Mouse (Mus musculus) midbrain, embryonic 16.5 days (tissue): ENCODE data around the gene Pcolce2. TPM values are rescaled to one million over a fixed set of nuclear protein-coding genes. Genes with fewer than 3 reads are reported as not detected.

Experiments
- ATAC-seq: fragments of 200-750 bp; cut with Nextera tagmentation; 2 replicates; pipeline ENCODE4 v1.8.0; 2017; ENCODE audit warnings: moderate TSS enrichment
- H3K27ac ChIP-seq: fragments of 300-500 bp; sonication (generic); 2 replicates; pipeline ENCODE4 v1.5.1; 2014; ENCODE audit warnings: mild to moderate bottlenecking, low read length, mixed read lengths
- H3K27me3 ChIP-seq: fragments of 300-500 bp; sonication (generic); 2 replicates; pipeline ENCODE4 v1.6.1; 2014; ENCODE audit warnings: low read depth, low read length, mixed read lengths; ENCODE audit not compliant: control insufficient read depth, insufficient read depth
- H3K36me3 ChIP-seq: fragments of 300-500 bp; sonication (generic); 2 replicates; pipeline ENCODE4 v1.6.1; 2014; ENCODE audit warnings: mild to moderate bottlenecking, low read length, moderate library complexity, mixed read lengths; ENCODE audit not compliant: control insufficient read depth, insufficient read depth
- H3K4me1 ChIP-seq: fragments of 300-500 bp; sonication (generic); 2 replicates; pipeline ENCODE4 v1.6.1; 2014; ENCODE audit warnings: mild to moderate bottlenecking, low read length, mixed read lengths; ENCODE audit not compliant: control insufficient read depth, insufficient read depth
- H3K4me2 ChIP-seq: fragments of 300-500 bp; sonication (generic); 2 replicates; pipeline ENCODE4 v1.6.1; 2014; ENCODE audit warnings: mild to moderate bottlenecking, low read length, mixed read lengths
- H3K4me3 ChIP-seq: fragments of 300-500 bp; sonication (generic); 2 replicates; pipeline ENCODE4 v1.5.1; 2014; ENCODE audit warnings: low read depth, mild to moderate bottlenecking, low read length, moderate library complexity, mixed read lengths
- H3K9ac ChIP-seq: fragments of 300-500 bp; sonication (generic); 2 replicates; pipeline ENCODE4 v1.6.1; 2014; ENCODE audit warnings: low read depth, low read length, mixed read lengths
- H3K9me3 ChIP-seq: fragments of 300-500 bp; sonication (generic); replicated peaks from 2 replicates; pipeline ENCODE4 v1.6.1; 2014; ENCODE audit warnings: mild to moderate bottlenecking, low read length, mixed read lengths; ENCODE audit not compliant: control insufficient read depth, poor library complexity, severe bottlenecking
- WGBS: fragments of 180-500 bp; shearing (Covaris S2); extraction: QIAGEN DNeasy Blood & Tissue Kit; methylation state at CpG from one replicate; pipeline ENCODE4 v1.1.7; 2014; 5-methylcytosine and 5-hydroxymethylcytosine counted together
- polyA plus RNA-seq: library from polyadenylated mRNA; unstranded; fragments of >200 nt; fragmentation: Nextera tagmentation; extraction: Ambion mirVana; gene quantifications from 2 replicates; pipeline ENCODE4 v1.2.1, GENCODE M21; 2015

Pcolce2 gene
- polyA plus RNA-seq, 1 experiment from 2014 or later, result 2.3 TPM

DNA sequence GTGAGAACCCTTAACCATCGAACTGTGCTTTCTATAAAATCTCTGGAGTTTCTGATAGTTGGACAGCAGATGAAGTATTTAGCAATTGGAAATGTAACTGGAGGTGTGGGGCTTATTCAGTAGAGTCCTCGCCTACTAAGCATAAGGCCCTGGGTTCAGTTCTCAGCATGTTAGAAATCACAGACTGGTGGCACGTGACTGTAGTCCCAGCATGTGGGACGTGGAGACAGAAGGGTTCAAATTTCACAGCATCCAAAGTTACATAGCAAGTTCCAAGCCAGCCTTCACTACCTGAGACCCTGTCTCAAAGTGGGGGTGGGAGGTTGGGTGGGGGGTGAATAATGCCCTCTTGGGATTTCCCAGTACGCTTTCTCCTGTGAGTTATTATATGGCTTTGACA is 30.9 kb downstream of the Pcolce2 start:
- H3K9me3 ChIP-seq, result no peaks in the 10 kb centered on the region
- no peak for ATAC-seq
- H3K27ac ChIP-seq, result peak overlapping the region; percentile 15; the same call in 1 of the 2 replicates
- no peaks in the 10 kb centered on the region for H3K27me3 ChIP-seq
- H3K9ac ChIP-seq, result no peak overlapping the region
- 57% methylated on average over 5 of the region's 5 CpGs for WGBS
- H3K4me1 ChIP-seq, result peaks cover 3% of the 10 kb centered on the region; the same call in 1 of the 2 replicates
- no peak overlapping the region for H3K4me3 ChIP-seq
- no peak overlapping the region for H3K4me2 ChIP-seq
- H3K36me3 ChIP-seq, result no peaks in the 10 kb centered on the region

DNA sequence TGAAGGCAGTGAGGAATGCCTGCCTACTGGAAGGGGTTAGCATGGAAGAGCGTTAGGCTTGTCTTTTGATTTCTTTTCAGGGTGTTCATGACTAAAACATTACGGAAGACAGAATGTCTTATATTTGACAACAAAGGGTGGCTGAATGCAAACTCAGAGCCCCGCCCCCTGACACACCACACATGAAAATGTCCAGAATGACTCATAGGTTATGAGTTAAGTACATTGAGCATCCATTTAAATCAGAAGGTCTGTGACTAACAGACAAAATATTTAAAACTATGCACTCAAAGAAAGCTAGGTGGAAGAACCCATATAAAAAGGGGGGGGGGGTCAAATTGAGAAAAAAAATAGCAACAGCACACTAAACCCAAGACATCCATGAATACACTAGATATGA is 34.9 kb downstream of the Pcolce2 start:
- Histone ChIP-seq H3K4me2 (no peak overlapping the region), H3K4me1 (no peaks in the 10 kb centered on the region), H3K9me3 (no peaks in the 10 kb centered on the region), H3K4me3 (no peak overlapping the region), H3K27me3 (no peaks in the 10 kb centered on the region), H3K36me3 (no peaks in the 10 kb centered on the region), H3K9ac (no peak overlapping the region), H3K27ac (no peak overlapping the region)
- no peak for ATAC-seq
- WGBS, result 91% methylated on average over 3 of the region's 3 CpGs

DNA sequence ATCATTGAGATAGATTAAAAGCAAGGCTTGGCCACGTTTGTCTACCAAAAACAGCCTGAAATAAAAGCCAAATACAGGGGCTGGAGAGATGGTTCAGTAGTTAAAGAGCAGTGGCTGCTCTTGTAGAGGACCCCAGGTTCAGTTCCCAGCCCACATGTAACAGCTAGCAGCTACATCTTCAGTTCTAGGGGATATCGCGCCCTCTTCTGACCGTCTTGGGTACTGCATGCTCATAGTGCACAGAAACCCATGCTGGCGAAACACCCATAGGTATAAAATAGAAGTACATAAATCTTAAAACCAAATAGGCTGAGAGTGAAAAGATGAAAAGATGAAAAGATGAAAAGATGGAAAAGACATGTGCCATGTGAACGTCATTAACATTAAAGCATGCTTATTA is 35.4 kb downstream of the Pcolce2 start:
- 87% methylated on average over 6 of the region's 6 CpGs for WGBS
- Histone ChIP-seq H3K27ac (no peak overlapping the region), H3K4me1 (no peaks in the 10 kb centered on the region), H3K36me3 (no peaks in the 10 kb centered on the region), H3K4me2 (no peak overlapping the region), H3K9ac (no peak overlapping the region), H3K27me3 (no peaks in the 10 kb centered on the region), H3K9me3 (no peaks in the 10 kb centered on the region), H3K4me3 (no peak overlapping the region)
- ATAC-seq, result no peak

DNA sequence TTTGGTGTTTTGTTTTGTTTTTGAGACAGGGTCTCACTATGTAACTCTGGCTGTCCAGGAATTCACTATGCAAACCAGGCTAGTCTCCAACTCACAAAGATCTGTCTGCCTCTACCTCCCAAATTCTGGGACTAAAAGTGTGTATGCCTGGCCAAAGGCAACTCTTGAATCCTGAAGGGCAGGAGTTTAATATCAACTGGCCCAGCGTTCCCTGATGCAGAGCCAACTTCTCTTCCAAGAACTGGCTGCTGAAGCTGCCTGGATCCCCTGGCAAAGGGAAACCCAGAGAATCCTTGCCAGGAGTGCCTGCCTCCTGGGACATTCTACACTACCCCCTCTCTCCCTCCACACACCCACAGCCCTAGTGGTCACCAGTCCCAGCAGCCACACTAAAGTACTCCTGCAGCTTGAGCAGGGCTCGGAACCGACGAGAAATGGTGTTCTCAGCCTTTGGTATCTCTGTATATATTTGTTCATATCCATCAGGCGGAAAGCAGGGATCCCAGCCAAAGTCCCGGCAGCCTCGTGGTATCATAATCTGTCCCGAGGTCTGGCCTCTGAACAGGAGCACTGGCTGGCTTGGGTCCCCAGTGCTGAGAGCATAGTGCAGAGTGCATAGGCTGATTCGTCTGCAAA is 37.8 kb downstream of the Pcolce2 start:
- Histone ChIP-seq H3K36me3 (no peaks in the 10 kb centered on the region), H3K4me3 (no peak overlapping the region), H3K9me3 (no peaks in the 10 kb centered on the region), H3K27ac (no peak overlapping the region), H3K27me3 (no peaks in the 10 kb centered on the region), H3K9ac (no peak overlapping the region), H3K4me2 (no peak overlapping the region), H3K4me1 (no peaks in the 10 kb centered on the region)
- WGBS, result 82% methylated on average over 9 of the region's 9 CpGs
- ATAC-seq, result peak; percentile 60; the same call in 1 of the 2 replicates

DNA sequence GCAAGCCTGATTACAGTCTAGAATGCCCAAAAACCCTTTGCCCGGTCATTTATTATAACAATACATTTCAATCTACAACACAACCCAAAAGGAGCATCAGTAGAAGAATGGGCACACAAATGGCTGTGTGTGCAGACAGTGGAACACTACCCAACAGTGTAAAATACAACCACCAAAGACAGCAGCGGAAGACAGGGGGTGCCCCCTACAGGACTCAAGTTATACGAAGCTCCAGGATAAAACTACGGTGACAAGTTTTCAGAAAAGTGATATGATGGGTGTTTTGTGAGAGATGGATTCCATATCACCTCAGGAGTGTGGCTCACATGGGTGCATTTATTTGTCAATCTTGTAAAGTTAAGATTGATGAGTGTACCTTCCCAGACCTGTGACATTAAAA is 38.6 kb downstream of the Pcolce2 start:
- Histone ChIP-seq H3K9me3 (no peaks in the 10 kb centered on the region), H3K27ac (no peak overlapping the region), H3K4me2 (no peak overlapping the region), H3K9ac (no peak overlapping the region), H3K36me3 (no peaks in the 10 kb centered on the region), H3K4me3 (no peak overlapping the region), H3K4me1 (no peaks in the 10 kb centered on the region), H3K27me3 (no peaks in the 10 kb centered on the region)
- 95% methylated on average over 4 of the region's 4 CpGs for WGBS
- no peak for ATAC-seq

DNA sequence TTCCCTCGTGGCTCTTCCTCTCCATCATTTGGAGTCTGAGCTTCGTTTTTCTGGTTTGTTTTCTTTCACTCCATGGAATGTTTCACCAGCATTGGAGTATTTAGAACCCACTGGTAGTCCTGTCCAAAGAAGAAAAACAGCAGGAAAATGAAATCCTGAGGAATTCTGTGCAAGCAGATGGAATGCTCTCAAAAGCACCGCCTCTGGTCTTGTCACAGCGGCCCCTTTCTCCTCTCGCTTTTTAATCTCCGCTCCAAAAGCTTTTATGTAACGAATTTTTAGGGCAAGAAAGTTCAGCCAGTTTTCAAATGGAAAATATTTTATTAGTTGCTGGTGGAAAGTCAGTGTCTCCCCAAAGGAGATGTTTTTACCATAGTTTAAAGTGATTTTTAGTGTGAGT is 42.6 kb downstream of the Pcolce2 start:
- WGBS, result 67% methylated on average over 7 of the region's 7 CpGs
- H3K4me1 ChIP-seq, result no peaks in the 10 kb centered on the region

DNA sequence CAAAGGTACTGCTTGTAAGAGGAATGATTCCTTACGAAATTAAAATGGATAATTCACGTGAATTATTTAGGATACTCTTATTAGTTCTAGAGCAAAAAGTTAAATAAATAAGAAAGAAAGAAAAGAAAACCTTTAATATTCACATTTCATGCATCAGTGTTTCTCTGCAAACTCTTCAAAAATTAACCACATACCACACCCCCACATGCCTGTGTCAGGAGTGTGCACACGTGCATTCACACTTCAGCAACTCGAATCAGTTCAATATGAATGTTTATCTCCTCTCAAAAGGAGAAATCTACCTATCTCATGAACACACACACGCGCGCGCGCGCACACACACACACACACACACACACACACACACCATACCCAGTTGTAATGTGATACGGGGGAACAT is 43.3 kb downstream of the Pcolce2 start:
- no peaks in the 10 kb centered on the region for H3K9me3 ChIP-seq
- H3K9ac ChIP-seq, result no peak overlapping the region
- no peaks in the 10 kb centered on the region for H3K36me3 ChIP-seq
- no peak overlapping the region for H3K4me2 ChIP-seq
- ATAC-seq, result no peak
- WGBS, result 92% methylated on average over 11 of the region's 11 CpGs
- no peak overlapping the region for H3K27ac ChIP-seq
- no peak overlapping the region for H3K4me3 ChIP-seq
- no peaks in the 10 kb centered on the region for H3K27me3 ChIP-seq
- H3K4me1 ChIP-seq, result no peaks in the 10 kb centered on the region

More for the DNA sequence above, 42.6 kb downstream of the Pcolce2 start:
- no peaks in the 10 kb centered on the region for H3K9me3 ChIP-seq
- H3K36me3 ChIP-seq, result no peaks in the 10 kb centered on the region
- no peak overlapping the region for H3K27ac ChIP-seq
- H3K9ac ChIP-seq, result no peak overlapping the region
- no peak overlapping the region for H3K4me3 ChIP-seq
- no peaks in the 10 kb centered on the region for H3K27me3 ChIP-seq
- no peak for ATAC-seq
- no peak overlapping the region for H3K4me2 ChIP-seq

DNA sequence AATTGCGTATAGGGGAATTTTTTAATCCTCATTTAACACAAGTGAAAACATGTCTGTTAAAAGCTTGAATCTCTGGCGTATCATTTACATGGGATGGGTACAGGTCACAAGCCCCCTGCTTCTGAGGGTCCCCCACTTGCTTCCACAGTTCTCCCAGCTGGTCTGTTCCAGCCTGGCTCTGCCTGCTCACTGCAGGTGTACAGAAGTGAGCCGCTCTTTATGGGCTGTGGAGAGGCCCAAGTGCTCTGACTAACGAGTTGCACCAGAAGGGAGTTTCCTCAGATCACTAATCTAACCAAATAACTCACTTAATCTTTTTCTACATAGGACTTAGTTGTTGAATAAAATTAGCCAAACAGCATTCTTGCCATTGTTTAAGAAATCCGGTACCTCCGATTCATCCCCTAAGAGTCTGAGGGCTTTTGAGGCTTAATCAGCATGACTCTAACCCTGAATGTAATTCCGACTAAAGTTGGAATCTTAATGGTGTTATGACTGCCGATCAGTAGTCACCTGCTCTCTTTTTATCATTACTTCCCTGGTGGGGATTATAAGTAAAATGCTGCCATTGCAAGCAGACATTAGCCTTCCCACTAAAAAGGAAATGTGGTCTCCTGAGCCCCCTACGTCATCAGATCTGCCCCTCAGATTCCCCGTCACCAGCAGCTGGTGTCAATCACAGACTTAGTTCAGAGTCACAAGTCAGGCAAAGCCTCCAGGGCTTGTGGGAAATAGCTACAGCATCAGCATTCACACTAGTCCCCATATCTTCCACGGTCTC is 48.4 kb downstream of the Pcolce2 start:
- H3K4me3 ChIP-seq, result no peak overlapping the region
- H3K36me3 ChIP-seq, result no peaks in the 10 kb centered on the region
- peak; percentile 45; the same call in 1 of the 2 replicates for ATAC-seq
- no peak overlapping the region for H3K4me2 ChIP-seq
- H3K27ac ChIP-seq, result no peak overlapping the region
- no peaks in the 10 kb centered on the region for H3K9me3 ChIP-seq
- H3K4me1 ChIP-seq, result no peaks in the 10 kb centered on the region
- H3K27me3 ChIP-seq, result no peaks in the 10 kb centered on the region
- H3K9ac ChIP-seq, result no peak overlapping the region
- 19% methylated on average over 11 of the region's 11 CpGs for WGBS

DNA sequence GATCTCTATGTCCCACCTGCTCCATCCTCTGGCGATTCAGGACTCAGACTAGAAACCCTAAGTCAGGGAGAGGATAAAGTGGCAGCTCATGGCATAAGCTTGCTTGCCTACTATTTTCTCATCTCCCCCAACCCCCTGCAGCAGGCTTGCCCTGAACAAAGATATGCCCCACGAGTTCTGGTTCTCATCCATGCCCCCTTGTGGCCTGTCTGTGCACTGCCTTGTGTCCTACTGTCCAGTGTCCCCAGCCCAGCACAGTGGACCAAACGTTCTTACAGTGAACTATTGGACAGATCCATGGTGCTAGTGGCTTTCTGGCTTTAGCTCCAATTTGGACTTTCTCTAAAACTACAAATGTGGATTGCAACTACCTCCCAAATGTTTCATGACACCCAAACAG is 50.7 kb downstream of the Pcolce2 start:
- Histone ChIP-seq H3K9ac (no peak overlapping the region), H3K4me3 (no peak overlapping the region), H3K36me3 (no peaks in the 10 kb centered on the region), H3K27me3 (no peaks in the 10 kb centered on the region), H3K27ac (no peak overlapping the region), H3K9me3 (no peaks in the 10 kb centered on the region), H3K4me2 (no peak overlapping the region), H3K4me1 (no peaks in the 10 kb centered on the region)
- no peak for ATAC-seq
- WGBS, result 70% methylated on average over 3 of the region's 3 CpGs
